Mouse (Mus musculus): Measurements from ENCODE around the gene Galnt5. TPM values are rescaled to one million over a fixed set of nuclear protein-coding genes. Genes with fewer than 3 reads are reported as not detected.

The Galnt5 gene
- polyA plus RNA-seq, 2 experiments, result 3.4 to 5.0 TPM

DNA sequence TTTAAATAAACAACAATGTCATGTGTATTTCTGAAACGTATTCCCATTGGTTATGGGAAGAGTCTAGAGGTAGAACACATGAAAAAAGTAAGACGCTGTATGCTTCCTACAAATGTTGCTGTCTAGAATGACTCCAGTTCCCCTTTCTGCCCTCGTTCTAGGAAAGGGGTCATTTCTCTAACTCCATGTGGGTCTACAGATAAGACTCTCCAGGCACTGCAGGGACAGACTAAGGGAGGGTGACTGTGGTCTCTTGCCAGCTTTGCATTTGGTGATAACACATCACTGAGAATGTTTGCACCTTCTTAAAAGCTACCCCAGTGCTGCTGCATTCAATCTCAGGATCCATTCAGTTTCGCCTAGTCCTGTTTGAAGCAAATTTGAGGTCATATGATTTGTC lies 38.0 kb downstream of the Galnt5 start:
- WGBS, result 85% methylated on average over 4 of the region's 4 CpGs
- TF ChIP-seq POLR2A (IDR thresholded peaks at IDR 0.05; ENCODE audit: borderline replicate concordance, extremely low read depth, insufficient read depth, insufficient read length), result no peak
- Histone ChIP-seq H3K27ac (replicated peaks; ENCODE audit: low read depth, low read length) (no peak overlapping the region), H3K36me3 (ENCODE audit: control insufficient read depth, insufficient read depth, low read length) (no peaks in the 10 kb centered on the region), H3K4me2 (replicated peaks; ENCODE audit: low read depth, low read length, severe bottlenecking) (no peak overlapping the region), H3K9ac (ENCODE audit: low read depth, low read length, severe bottlenecking) (no peak overlapping the region), H3K4me1 (ENCODE audit: control insufficient read depth, insufficient read depth, low read length) (no peaks in the 10 kb centered on the region), H3K27me3 (ENCODE audit: control insufficient read depth, insufficient read depth, low read length) (no peaks in the 10 kb centered on the region), H3K9me3 (ENCODE audit: control insufficient read depth, low read length) (no peaks in the 10 kb centered on the region), H3K4me3 (replicated peaks; ENCODE audit: low read length) (no peak overlapping the region)
- DNase-seq (ENCODE audit: low spot score) (no peak), ATAC-seq (ENCODE audit: low FRiP score, low read depth) (no peak)

DNA sequence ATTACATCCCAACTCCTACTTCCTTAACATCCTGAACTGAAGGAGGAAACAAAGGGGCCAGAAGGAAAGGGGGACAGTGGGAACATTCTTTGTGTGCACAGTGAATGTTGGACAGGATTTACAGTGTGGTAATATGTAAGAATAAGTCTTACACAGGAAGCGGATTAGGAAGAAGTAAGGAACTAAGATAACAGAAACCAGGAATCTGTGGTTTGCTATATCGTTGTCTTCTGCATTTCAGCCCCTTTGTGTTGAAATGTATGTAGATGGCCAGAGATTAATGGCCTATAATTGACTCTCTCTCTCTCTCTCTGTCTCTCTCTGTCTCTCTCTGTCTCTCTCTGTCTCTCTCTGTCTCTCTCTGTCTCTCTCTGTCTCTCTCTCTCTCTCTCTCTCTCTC lies 39.2 kb downstream of the Galnt5 start:
- DNase-seq (ENCODE audit: low spot score), result no peak
- H3K4me1 ChIP-seq (ENCODE audit: control insufficient read depth, insufficient read depth, low read length), result no peaks in the 10 kb centered on the region
- H3K4me2 ChIP-seq (replicated peaks; ENCODE audit: low read depth, low read length, severe bottlenecking), result no peak overlapping the region
- H3K27ac ChIP-seq (replicated peaks; ENCODE audit: low read depth, low read length), result no peak overlapping the region
- no peak for ATAC-seq (ENCODE audit: low FRiP score, low read depth)
- 93% methylated on average over 2 of the region's 2 CpGs for WGBS
- H3K9ac ChIP-seq (ENCODE audit: low read depth, low read length, severe bottlenecking), result no peak overlapping the region
- no peaks in the 10 kb centered on the region for H3K27me3 ChIP-seq (ENCODE audit: control insufficient read depth, insufficient read depth, low read length)
- no peak overlapping the region for H3K4me3 ChIP-seq (replicated peaks; ENCODE audit: low read length)
- H3K36me3 ChIP-seq (ENCODE audit: control insufficient read depth, insufficient read depth, low read length), result no peaks in the 10 kb centered on the region
- no peak for TF ChIP-seq POLR2A (IDR thresholded peaks at IDR 0.05; ENCODE audit: borderline replicate concordance, extremely low read depth, insufficient read depth, insufficient read length)
- H3K9me3 ChIP-seq (ENCODE audit: control insufficient read depth, low read length), result no peaks in the 10 kb centered on the region

DNA sequence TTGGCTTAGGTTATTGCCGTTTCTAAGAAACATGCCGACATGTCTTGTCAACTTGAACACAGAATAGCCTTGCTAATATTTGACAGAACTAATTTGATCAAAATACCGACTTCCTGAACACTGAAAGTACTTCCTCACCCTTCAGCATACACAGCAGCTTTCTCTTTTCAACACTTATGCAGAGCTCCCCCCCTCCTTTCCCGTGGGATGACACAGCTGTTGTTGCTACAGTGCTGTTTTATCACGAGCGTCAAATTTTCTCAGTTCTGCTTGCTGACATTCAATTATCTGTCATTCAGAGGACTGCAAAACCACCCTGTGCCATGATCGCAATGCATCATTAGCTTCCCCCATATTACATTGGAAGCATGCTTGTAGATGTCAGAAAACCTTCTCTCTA lies 44.2 kb downstream of the Galnt5 start:
- Histone ChIP-seq H3K9me3 (ENCODE audit: control insufficient read depth, low read length) (no peaks in the 10 kb centered on the region), H3K27ac (replicated peaks; ENCODE audit: low read depth, low read length) (no peak overlapping the region), H3K27me3 (ENCODE audit: control insufficient read depth, insufficient read depth, low read length) (no peaks in the 10 kb centered on the region), H3K36me3 (ENCODE audit: control insufficient read depth, insufficient read depth, low read length) (no peaks in the 10 kb centered on the region), H3K4me2 (replicated peaks; ENCODE audit: low read depth, low read length, severe bottlenecking) (no peak overlapping the region), H3K4me3 (replicated peaks; ENCODE audit: low read length) (no peak overlapping the region), H3K4me1 (ENCODE audit: control insufficient read depth, insufficient read depth, low read length) (no peaks in the 10 kb centered on the region), H3K9ac (ENCODE audit: low read depth, low read length, severe bottlenecking) (no peak overlapping the region)
- WGBS, result 83% methylated on average over 7 of the region's 7 CpGs
- ATAC-seq (ENCODE audit: low FRiP score, low read depth) (no peak), DNase-seq (ENCODE audit: low spot score) (no peak)
- TF ChIP-seq POLR2A (IDR thresholded peaks at IDR 0.05; ENCODE audit: borderline replicate concordance, extremely low read depth, insufficient read depth, insufficient read length), result no peak

DNA sequence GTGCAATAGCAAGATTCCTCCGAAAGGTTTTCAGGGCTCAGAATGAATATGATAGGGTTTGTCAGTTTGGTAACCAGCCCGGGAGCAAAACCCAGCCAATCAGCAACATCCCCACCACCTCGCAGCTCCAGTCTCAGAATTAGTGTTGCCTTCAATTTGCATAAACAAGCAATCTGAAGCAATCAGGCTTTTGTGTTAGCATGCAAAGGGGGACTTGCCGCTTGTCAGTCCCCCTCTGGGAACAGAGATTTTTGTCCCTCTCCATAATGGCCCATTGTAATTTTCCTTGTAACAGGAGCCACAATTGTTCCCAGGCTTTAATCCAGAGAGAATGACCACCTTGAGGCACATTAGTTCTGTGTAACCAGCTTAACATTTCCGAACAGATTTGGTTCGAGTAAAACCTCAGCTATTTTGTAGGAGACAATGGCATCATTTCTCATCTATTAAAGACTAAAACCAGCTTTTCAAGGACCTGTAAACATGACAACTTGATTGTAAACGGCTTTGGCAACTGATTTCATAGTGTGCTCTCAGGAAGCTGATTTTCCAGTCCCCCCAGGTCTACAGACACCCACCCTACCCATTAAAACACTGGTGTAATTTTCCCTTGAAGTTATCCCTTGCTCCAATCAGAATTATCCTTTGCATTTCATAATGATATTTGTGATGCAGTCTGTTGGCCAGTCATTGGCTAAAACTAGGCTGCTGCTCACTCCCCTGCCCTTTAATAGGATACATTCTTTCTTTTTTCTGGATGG lies 55.3 kb downstream of the Galnt5 start, which contains the start of gene Ermn:
TSS of gene Ermn (minus strand) at position 44 of the 761 bp plus-strand sequence.
- Histone ChIP-seq H3K4me3 (replicated peaks; ENCODE audit: low read length) (no peak within 1 kb of the TSS), H3K27ac (replicated peaks; ENCODE audit: low read depth, low read length) (no peak within 1 kb of the TSS), H3K9me3 (ENCODE audit: control insufficient read depth, low read length) (no peaks in the 10 kb centered on the region), H3K36me3 (ENCODE audit: control insufficient read depth, insufficient read depth, low read length) (no peaks in the 10 kb centered on the region), H3K4me2 (replicated peaks; ENCODE audit: low read depth, low read length, severe bottlenecking) (no peak within 1 kb of the TSS), H3K9ac (ENCODE audit: low read depth, low read length, severe bottlenecking) (no peak within 1 kb of the TSS), H3K4me1 (ENCODE audit: control insufficient read depth, insufficient read depth, low read length) (no peaks in the 10 kb centered on the region), H3K27me3 (ENCODE audit: control insufficient read depth, insufficient read depth, low read length) (no peaks in the 10 kb centered on the region)
- WGBS, result 42% methylated on average over 7 of the region's 7 CpGs
- TF ChIP-seq POLR2A (IDR thresholded peaks at IDR 0.05; ENCODE audit: borderline replicate concordance, extremely low read depth, insufficient read depth, insufficient read length), result no peak
- ATAC-seq (ENCODE audit: low FRiP score, low read depth) (no peak), DNase-seq (ENCODE audit: low spot score) (no peak)

DNA sequence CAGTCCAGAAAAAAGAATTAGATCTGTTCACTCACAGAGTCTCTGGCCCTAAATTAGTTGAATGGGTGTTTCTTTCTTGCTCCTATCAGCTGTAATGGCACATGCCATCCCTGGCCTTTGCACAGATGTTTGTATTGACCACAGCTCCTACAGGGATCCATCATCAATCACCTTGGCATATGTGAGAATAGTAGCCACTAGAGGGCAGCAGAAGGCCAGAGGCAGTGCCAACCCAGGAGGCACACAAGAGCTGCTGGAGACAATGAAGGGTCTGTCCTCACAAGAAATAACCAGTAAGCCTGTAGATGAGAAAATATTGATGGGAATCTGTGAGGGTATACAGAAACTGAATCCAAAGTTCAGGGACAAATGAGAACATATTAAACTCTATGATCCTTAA lies 57.7 kb downstream of the Galnt5 start:
- Histone ChIP-seq H3K27ac (replicated peaks; ENCODE audit: low read depth, low read length) (no peak overlapping the region), H3K4me3 (replicated peaks; ENCODE audit: low read length) (no peak overlapping the region), H3K9me3 (ENCODE audit: control insufficient read depth, low read length) (no peaks in the 10 kb centered on the region), H3K4me1 (ENCODE audit: control insufficient read depth, insufficient read depth, low read length) (no peaks in the 10 kb centered on the region), H3K36me3 (ENCODE audit: control insufficient read depth, insufficient read depth, low read length) (no peaks in the 10 kb centered on the region), H3K4me2 (replicated peaks; ENCODE audit: low read depth, low read length, severe bottlenecking) (no peak overlapping the region), H3K9ac (ENCODE audit: low read depth, low read length, severe bottlenecking) (no peak overlapping the region), H3K27me3 (ENCODE audit: control insufficient read depth, insufficient read depth, low read length) (no peaks in the 10 kb centered on the region)
- ATAC-seq (ENCODE audit: low FRiP score, low read depth), result no peak
- TF ChIP-seq POLR2A (IDR thresholded peaks at IDR 0.05; ENCODE audit: borderline replicate concordance, extremely low read depth, insufficient read depth, insufficient read length), result no peak
- DNase-seq (ENCODE audit: low spot score), result peak; percentile 40

All from limb, embryonic 14.5 days (tissue).